In the genomic region with DNA sequence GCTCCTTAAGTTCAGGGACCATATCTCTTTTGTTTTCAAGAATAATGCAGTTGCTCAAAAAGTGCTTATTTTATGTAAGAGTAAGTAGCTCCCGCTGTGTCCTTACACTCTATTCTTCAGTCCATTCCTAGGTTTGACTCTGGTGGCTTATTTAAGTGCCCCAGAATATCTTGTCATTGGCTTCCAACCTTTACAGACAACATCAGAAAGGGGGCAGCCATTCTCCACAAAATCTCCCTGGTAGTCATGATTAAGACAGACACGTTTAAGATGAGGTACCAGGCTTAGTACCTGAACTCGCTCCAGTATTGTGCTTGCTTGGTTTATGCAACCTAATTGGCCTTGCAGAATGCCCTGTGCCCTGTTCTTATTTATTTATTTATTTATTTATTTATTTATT, we compare ENCODE assay signal across 9 mouse cellular contexts.
DNase-seq lines count a peak whose midpoint lies in the region; ATAC-seq and TF ChIP-seq lines count a peak whose summit lies in the region.
"Had no signal": no experiment of that assay in that cellular context is flagged by ENCODE, and none has a peak within 500 bp of the region (broad histone marks: within the 10 kb centered on the region; RNA-seq: fewer than 3 reads in every experiment).

No protein-coding gene starts in this region.

- TF ChIP-seq POLR2A in heart, adult 2 months (IDR thresholded peaks at IDR 0.05; ENCODE audit: insufficient read depth, low read depth, low read length), result no peak

- peaks cover 11% of the 10 kb centered on the region for H3K4me1 ChIP-seq in heart, adult 2 months (ENCODE audit: control insufficient read depth, insufficient read depth, low read length)
- 0 out of 2 replicates have a peak, but pooled peaks cover 3% of the 10 kb centered on the region for H3K4me1 ChIP-seq in liver, postnatal 0 days (ENCODE audit: insufficient read depth)
- H3K4me1 ChIP-seq in liver, embryonic 12.5 days, result no peaks in the 10 kb centered on the region
- H3K4me1 ChIP-seq in hindbrain, embryonic 14.5 days (replicated peaks; ENCODE audit: control insufficient read depth, insufficient read depth, low read length), result peaks cover 40% of the 10 kb centered on the region
- peaks cover 61% of the 10 kb centered on the region for H3K4me1 ChIP-seq in neural tube, embryonic 13.5 days (replicated peaks)

- TF ChIP-seq CTCF in heart, adult 2 months (IDR thresholded peaks at IDR 0.05), result peak; percentile 66
- 0 out of 2 replicates have a peak, but pooled peaks have one; percentile 20 for TF ChIP-seq CTCF in liver, postnatal 0 days (IDR thresholded peaks at IDR 0.05; ENCODE audit: low read depth)

- TF ChIP-seq EP300 in heart, adult 2 months (IDR thresholded peaks at IDR 0.05; ENCODE audit: insufficient read depth, low read depth, low read length), result no peak
- TF ChIP-seq EP300 in liver, postnatal 0 days (IDR thresholded peaks at IDR 0.05; ENCODE audit: low read depth), result no peak

- no peaks in the 10 kb centered on the region for H3K27me3 ChIP-seq in heart, adult 2 months (ENCODE audit: control insufficient read depth, insufficient read depth, low read length)
- H3K27me3 ChIP-seq in liver, postnatal 0 days (ENCODE audit: insufficient read depth, low read length), result peaks cover 21% of the 10 kb centered on the region
- H3K27me3 ChIP-seq in liver, embryonic 12.5 days (replicated peaks), result peaks cover 46% of the 10 kb centered on the region
- H3K27me3 ChIP-seq in hindbrain, embryonic 14.5 days (ENCODE audit: control insufficient read depth, insufficient read depth, low read length), result no peaks in the 10 kb centered on the region
- no peaks in the 10 kb centered on the region for H3K27me3 ChIP-seq in neural tube, embryonic 13.5 days

- DNase-seq in heart, adult 2 months, result no peak
- no peak for DNase-seq in heart, adult 9 months (ENCODE audit: low spot score in 2 of 2)
- no peak for DNase-seq in liver, postnatal 0 days
- DNase-seq in hindbrain, embryonic 14.5 days (ENCODE audit: low spot score), result peak; percentile 50
- no peak for DNase-seq in ovary, postnatal 36 days (ENCODE audit: low spot score)

- 62% methylated on average over 3 of the region's 3 CpGs for WGBS in heart, adult 2 months
- 64% methylated on average over 3 of the region's 3 CpGs for WGBS in liver, postnatal 0 days (ENCODE audit: insufficient replicate concordance)
- 56% methylated on average over 3 of the region's 3 CpGs for WGBS in liver, embryonic 12.5 days (ENCODE audit: insufficient replicate concordance)
- 52% methylated on average over 3 of the region's 3 CpGs for WGBS in hindbrain, embryonic 14.5 days
- 62% methylated on average over 3 of the region's 3 CpGs for WGBS in neural tube, embryonic 13.5 days

- intact Hi-C loops in heart, adult 2 months (cut with DNase I), result loop anchor here (5.0 kb wide), 3 partner anchors 75 to 175 kb away; no protein-coding TSS in a partner anchor

- H3K36me3 ChIP-seq in heart, adult 2 months (ENCODE audit: control insufficient read depth, insufficient read depth, low read length), result peaks cover 5% of the 10 kb centered on the region; the same call in 1 of the 2 replicates
- H3K36me3 ChIP-seq in liver, postnatal 0 days (replicated peaks; ENCODE audit: insufficient read depth, low read length), result no peaks in the 10 kb centered on the region
- no peaks in the 10 kb centered on the region for H3K36me3 ChIP-seq in liver, embryonic 12.5 days
- H3K36me3 ChIP-seq in hindbrain, embryonic 14.5 days (replicated peaks; ENCODE audit: control insufficient read depth, insufficient read depth), result 0 out of 2 replicates have a peak, but pooled peaks cover 4% of the 10 kb centered on the region
- H3K36me3 ChIP-seq in neural tube, embryonic 13.5 days, result 0 out of 2 replicates have a peak, but pooled peaks cover 4% of the 10 kb centered on the region

- peaks cover 5% of the 10 kb centered on the region for H3K79me2 ChIP-seq in heart, adult 2 months (replicated peaks; ENCODE audit: control insufficient read depth, insufficient read depth, low read length)

- no peak overlapping the region for H3K9ac ChIP-seq in heart, adult 2 months (ENCODE audit: low read depth, low read length)
- no peak overlapping the region for H3K9ac ChIP-seq in liver, postnatal 0 days (replicated peaks)
- H3K9ac ChIP-seq in liver, embryonic 12.5 days, result no peak overlapping the region
- H3K9ac ChIP-seq in hindbrain, embryonic 14.5 days, result peak overlapping the region; percentile 77; the same call in 1 of the 2 replicates
- peak overlapping the region; percentile 64; the same call in 1 of the 2 replicates for H3K9ac ChIP-seq in neural tube, embryonic 13.5 days

- H3K4me2 ChIP-seq in liver, postnatal 0 days (ENCODE audit: low read depth, low read length), result no peak overlapping the region
- no peak overlapping the region for H3K4me2 ChIP-seq in liver, embryonic 12.5 days
- peak overlapping the region; percentile 85 for H3K4me2 ChIP-seq in hindbrain, embryonic 14.5 days (replicated peaks)
- H3K4me2 ChIP-seq in neural tube, embryonic 13.5 days, result peak overlapping the region; percentile 76
- H3K4me2 ChIP-seq: liver, embryonic 11.5 days had no signal

- no peaks in the 10 kb centered on the region for H3K9me3 ChIP-seq in liver, postnatal 0 days (ENCODE audit: low read length)
- no peaks in the 10 kb centered on the region for H3K9me3 ChIP-seq in liver, embryonic 12.5 days (replicated peaks)
- no peaks in the 10 kb centered on the region for H3K9me3 ChIP-seq in hindbrain, embryonic 14.5 days (ENCODE audit: control insufficient read depth, low read length)
- H3K9me3 ChIP-seq in neural tube, embryonic 13.5 days, result no peaks in the 10 kb centered on the region

- no peak overlapping the region for H3K4me3 ChIP-seq in heart, adult 2 months
- H3K4me3 ChIP-seq in liver, postnatal 0 days (ENCODE audit: low read depth, low read length), result no peak overlapping the region
- H3K4me3 ChIP-seq in liver, embryonic 12.5 days, result no peak overlapping the region
- H3K4me3 ChIP-seq in hindbrain, embryonic 14.5 days (replicated peaks; ENCODE audit: low read length), result peak overlapping the region; percentile 67
- H3K4me3 ChIP-seq in neural tube, embryonic 13.5 days, result peak overlapping the region; percentile 81
- H3K4me3 ChIP-seq: myocyte had no signal

- ATAC-seq in liver, postnatal 0 days, result no peak
- ATAC-seq in liver, embryonic 12.5 days, result no peak
- no peak for ATAC-seq in hindbrain, embryonic 14.5 days (ENCODE audit: low FRiP score)
- ATAC-seq in neural tube, embryonic 13.5 days (ENCODE audit: low read depth), result no peak

- H3K27ac ChIP-seq in heart, adult 2 months, result no peak overlapping the region
- no peak overlapping the region for H3K27ac ChIP-seq in liver, postnatal 0 days (ENCODE audit: low read depth)
- H3K27ac ChIP-seq in liver, embryonic 12.5 days, result no peak overlapping the region
- H3K27ac ChIP-seq in hindbrain, embryonic 14.5 days, result peak overlapping the region; percentile 49; the same call in 1 of the 2 replicates
- H3K27ac ChIP-seq in neural tube, embryonic 13.5 days (replicated peaks), result 0 out of 2 replicates have a peak overlapping the region, but pooled peaks have one; percentile 0

Comparison
In these comparisons a context has a peak if more than half of its experiments do, and no peak if none do; other contexts are left out.
1. H3K27ac ChIP-seq: peak in hindbrain, embryonic 14.5 days (single experiment) and neural tube, embryonic 13.5 days (single experiment); none in heart, adult 2 months (single experiment), liver, postnatal 0 days (single experiment) and liver, embryonic 12.5 days (single experiment).
2. H3K4me3 ChIP-seq: peak in hindbrain, embryonic 14.5 days (single experiment) and neural tube, embryonic 13.5 days (single experiment); none in heart, adult 2 months (single experiment), liver, postnatal 0 days (single experiment) and liver, embryonic 12.5 days (single experiment).
3. H3K9ac ChIP-seq: peak in hindbrain, embryonic 14.5 days (single experiment) and neural tube, embryonic 13.5 days (single experiment); none in heart, adult 2 months (single experiment), liver, postnatal 0 days (single experiment) and liver, embryonic 12.5 days (single experiment).
4. H3K4me2 ChIP-seq: peak in hindbrain, embryonic 14.5 days (single experiment) and neural tube, embryonic 13.5 days (single experiment); none in liver, postnatal 0 days (single experiment) and liver, embryonic 12.5 days (single experiment).